Mouse (Mus musculus): ENCODE results near the gene Nab1.

- TF ChIP-seq ELF1 (IDR thresholded peaks at IDR 0.05; ENCODE audit: low read depth, low read length) (no peak), USF1 (IDR thresholded peaks at IDR 0.05; ENCODE audit: low read depth, low read length) (no peak)
Measured at GRCm38 (mm10) chr1:52511788-52512425, 11.4 kb upstream of the Nab1 start.

Data from MEL (cell line).